Mouse (Mus musculus) left cerebral cortex, adult 9 months (tissue): ENCODE results near the gene Zfp980.
"Not testable (repeated sequence)": the region's sequence is repeated elsewhere in the genome, so short reads cannot be mapped to it uniquely, and the experiment has no call there.

Source experiments
- DNase-seq, 2 experiments: peaks; one replicate each; pipeline ENCODE4 v3.0.0; 2022; ENCODE audit warnings: low spot score in 2 of 2

Gene Zfp980

DNA sequence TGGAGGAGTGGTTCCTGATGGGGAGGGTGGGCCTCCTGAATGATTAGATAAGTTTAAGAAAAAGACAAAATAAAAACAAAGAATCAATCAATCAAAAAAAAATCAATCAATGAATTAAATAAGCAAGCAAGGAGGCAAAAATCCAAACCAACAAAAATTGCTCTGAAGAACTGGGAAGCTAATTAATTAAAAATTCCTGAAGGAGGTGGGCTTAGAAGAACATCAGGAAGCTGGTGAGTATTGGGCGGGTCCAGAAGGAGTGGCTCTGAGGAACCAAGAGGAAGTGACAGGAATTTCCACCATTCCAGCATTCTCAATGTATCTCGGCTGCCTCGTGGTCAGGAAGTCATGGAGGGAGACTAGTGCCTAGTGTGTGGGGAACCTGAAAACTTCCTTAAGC is at the start of gene Zfp980:
Gene Zfp980, plus strand, starts transcription at position 301 of the 400 bp plus-strand sequence.
- not testable (repeated sequence) for DNase-seq

DNA sequence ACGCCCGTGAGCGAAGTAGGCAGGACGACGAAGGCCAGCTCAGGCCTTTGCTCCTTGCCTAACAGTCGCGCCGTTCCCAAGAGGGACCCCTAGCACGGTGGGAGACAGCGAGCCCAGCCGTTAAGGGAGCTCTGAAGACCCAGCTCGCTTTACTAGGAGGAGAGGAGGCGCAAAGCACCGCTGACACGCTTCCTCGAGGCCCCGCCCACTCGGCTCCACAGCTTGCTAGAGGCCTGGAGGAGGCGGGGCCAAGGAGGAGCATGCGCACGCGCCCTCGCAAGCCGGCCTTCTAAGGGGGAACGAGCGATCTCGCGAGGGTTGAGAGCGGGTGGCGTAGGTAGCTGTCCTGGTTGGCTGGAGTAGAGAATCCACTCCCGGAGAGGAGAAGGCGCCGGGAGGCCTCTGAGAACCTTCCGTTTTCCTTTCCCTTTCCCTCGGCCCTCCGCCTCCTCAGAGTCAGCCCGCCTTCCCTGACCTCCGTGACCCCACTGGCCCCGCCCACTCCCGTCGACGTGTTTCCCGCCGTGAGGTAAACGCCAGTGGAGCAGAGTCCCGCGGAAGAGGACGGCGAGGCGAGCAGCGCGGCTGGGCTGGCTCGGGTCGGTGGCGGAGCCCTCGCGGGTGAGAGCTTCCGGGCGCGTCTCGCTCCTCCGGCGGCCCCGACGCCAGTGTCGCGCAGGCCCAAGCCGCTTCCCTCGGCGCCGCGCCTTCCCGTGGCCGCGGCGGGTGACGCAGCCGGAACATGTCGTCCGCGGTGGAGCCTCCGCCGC is 29.9 kb upstream of the Zfp980 start:
- not testable (repeated sequence) for DNase-seq

- not testable (repeated sequence) for DNase-seq
Observed at GRCm38 (mm10) chr4:145674286-145674780, 3.8 kb downstream of the Zfp980 start.

- DNase-seq: not testable (repeated sequence)
Observed at GRCm38 (mm10) chr4:145680217-145680616, 9.7 kb downstream of the Zfp980 start.

GRCm38 (mm10) chr4:145680672-145681387 is 10.3 kb downstream of the Zfp980 start:
- DNase-seq: not testable (repeated sequence)

DNA sequence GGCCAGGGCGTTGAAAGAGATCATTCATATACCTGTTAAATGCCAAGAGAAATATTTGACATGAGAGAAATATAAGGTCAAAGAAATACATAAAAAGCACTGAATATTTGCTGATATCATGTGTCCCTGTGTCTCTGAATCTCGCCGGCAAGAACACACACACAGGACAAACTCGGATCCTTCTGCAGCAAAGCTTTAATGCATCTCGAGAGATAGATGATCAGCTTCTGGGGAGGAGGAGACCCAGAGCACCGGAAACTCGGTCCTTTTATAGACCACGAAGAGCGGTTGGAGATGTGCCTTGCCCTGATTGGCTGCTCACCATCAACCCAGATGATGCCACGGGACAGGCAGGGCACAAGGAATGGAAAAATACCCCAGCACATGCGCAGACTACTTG is 11.5 kb downstream of the Zfp980 start:
- not testable (repeated sequence) for DNase-seq

GRCm38 (mm10) chr4:145683024-145683766 is 12.7 kb downstream of the Zfp980 start:
- DNase-seq: not testable (repeated sequence)

GRCm38 (mm10) chr4:145686061-145686460 is 15.6 kb downstream of the Zfp980 start:
- DNase-seq: not testable (repeated sequence)

- DNase-seq: not testable (repeated sequence)
Observed at GRCm38 (mm10) chr4:145744935-145745644, 74.6 kb downstream of the Zfp980 start.

- DNase-seq: not testable (repeated sequence)
Observed at GRCm38 (mm10) chr4:145745645-145745991, 75.1 kb downstream of the Zfp980 start.
